Mouse (Mus musculus) adipocyte (in vitro differentiated cells): ENCODE results near the gene Cttn.

Experiments used
- DNase-seq: peaks from one replicate; pipeline ENCODE4 v3.0.0-alpha.2; 2016; ENCODE audit warnings: low spot score

The Cttn gene

DNA sequence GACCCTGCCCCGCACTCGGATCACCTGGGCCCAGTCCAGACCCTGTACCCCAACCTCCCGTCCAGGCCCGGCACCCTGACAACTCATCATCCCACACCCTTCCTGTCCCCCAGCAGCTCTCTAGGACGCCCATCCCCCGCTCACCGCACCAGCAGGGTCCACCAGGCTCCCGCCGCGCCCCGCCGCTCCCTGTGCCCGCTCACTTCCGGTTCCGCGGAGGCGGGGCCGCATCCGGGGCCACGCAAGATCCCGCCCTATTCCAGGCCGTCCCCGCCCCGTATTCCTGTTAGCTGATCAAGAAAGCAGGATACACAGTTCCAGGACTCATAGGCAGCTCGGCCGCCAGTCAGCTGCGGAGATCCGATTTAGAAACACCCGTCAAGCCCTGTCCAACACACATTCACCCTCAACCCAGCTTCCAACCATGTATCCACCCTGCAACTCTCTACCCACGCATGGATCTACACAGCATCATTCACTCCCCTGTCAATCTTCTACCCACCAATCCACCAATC lies at the start of gene Cttn:
TSS of gene Cttn (minus strand) at position 465 of the 515 bp plus-strand sequence.
- peak; percentile 83 for DNase-seq

DNA sequence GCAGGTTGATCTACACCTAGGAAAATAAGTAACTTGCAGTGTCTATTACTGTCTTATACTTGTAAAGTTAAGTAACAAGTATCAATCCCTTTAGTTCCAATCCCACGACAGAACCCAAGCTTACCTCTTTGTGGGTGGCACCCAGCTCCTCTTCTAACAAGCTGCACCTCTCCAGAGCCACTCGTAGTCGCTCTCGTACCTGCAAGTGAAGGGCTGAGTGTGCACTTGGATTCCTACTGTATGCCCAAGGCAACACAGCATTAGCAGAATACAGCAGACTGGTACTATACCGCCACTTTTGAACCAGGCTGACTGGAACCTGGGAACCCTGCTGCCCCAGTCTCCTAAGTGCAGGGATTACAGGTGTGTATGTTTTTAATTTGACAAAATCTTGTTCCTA lies 49.0 kb upstream of the Cttn start:
- DNase-seq: no peak

GRCm38 (mm10) chr7:144516711-144517110 lies 45.9 kb upstream of the Cttn start:
- peak; percentile 60 for DNase-seq

- no peak for DNase-seq
Observed at GRCm38 (mm10) chr7:144509090-144509489, 38.3 kb upstream of the Cttn start.

DNA sequence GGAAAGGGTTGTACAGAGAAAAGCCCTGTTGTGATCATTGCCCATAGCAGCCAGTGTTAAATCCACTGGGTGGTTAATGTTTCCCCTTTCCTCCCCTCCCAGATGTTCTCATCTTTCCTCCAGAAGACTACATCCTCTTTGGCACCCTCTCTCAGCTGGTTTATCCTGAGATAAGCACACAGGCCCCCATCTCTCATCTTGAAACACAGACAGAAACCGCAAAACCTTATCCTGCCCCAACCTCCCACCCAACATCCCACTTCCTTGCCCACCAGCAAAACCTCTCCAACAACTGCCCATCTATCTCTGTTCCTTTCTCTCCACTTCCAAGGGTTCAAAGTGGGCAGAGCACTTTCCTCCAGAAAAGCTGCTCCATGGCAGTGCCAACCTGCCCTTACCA lies 36.0 kb upstream of the Cttn start:
- no peak for DNase-seq

GRCm38 (mm10) chr7:144503959-144504358 lies 33.1 kb upstream of the Cttn start:
- no peak for DNase-seq

- no peak for DNase-seq
Observed at GRCm38 (mm10) chr7:144492931-144493330, 22.1 kb upstream of the Cttn start.

- peak; percentile 51 for DNase-seq
Observed at GRCm38 (mm10) chr7:144490201-144490873, 19.5 kb upstream of the Cttn start.

DNA sequence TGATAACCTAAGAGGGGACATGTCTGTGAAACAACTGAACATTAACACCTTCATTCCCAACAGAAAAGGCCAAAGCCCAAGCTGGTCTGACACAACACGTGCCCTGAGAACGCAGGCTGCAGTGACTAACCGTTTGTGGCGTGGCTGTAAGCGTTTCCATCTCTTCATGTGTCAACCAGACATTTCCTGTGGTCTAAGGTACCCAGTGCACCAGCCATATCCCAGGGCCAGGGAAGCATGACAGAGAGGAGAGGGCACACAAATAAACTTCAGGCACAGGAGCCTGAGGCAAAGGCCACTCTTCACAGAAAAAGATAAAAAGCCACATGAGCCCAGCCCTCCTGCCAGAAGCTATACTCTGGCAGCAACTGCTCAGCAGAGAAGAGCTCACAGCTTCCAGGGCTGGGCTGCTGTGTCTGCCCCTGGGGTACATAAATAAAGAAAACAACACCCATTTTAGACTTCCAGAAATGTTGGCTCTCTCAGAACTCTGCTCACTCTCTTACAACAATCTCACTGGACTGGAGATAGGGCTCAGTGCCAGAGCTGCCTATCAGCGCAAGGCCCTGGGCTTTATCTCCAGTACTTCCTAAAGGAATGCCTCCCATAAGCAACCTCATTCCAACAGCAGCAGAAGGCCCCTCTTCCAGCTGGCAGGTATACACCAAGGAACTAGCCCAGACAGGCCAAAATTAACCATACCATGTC lies 18.4 kb upstream of the Cttn start:
- DNase-seq: no peak

DNA sequence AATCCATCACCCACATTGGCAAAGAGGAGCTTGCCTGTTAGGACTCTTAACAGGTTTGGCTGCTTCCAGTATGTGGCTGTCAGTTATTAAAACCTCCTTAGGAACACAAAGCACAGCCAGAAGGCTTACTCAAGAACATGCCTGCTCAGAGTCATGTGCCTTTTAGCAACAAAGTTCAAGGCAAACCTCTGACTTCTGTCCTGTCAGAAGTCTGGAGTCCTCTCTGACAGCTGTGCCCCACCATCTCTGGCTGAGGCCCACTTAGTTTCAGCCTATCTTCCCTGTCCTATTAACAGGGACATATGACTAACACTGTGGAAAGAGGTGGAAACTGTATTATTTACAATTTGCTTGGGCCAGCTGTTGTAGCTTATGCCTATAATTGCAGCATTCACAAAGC lies 9.5 kb upstream of the Cttn start:
- DNase-seq: peak; percentile 54

DNA sequence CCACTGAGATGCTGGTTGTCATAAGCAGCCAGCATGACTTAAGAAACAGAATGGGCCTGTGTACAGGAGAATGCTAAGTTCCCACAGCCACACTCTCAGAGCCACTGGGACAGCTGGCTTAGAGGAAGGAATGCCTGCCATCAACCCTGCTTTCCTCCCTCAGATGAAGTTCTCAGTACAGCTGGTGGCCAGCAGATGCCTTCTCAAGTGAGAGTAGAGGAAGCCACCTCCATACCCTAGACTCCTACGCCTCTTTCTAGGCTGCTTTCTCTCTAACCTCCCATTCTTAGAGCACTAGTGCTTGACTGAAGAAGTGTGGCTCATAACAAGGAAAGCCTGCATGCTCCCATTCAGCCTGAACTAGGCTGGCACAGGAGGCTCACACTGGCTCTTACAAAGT lies 8.8 kb upstream of the Cttn start:
- no peak for DNase-seq

- no peak for DNase-seq
Observed at GRCm38 (mm10) chr7:144475741-144476140, 4.9 kb upstream of the Cttn start.

DNA sequence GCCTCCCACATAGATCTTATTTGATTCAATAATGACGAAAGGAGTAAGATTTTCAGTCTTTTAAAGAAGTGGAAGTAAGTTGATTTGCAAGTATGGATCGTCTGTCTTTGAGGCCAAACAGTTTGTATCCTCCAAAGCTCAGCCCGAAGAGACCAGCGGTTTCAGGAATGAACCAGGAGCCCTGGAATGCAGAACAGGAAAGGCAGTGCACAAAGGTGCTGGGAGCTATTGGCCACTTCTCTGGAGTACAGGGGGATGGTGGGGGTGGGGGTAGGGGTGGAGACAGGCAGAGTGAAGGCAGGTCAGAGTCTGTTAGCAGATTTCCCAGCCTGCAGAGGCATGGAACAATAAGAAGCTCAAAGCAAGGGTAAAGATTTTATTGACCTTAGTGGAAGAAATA lies 2.7 kb upstream of the Cttn start:
- DNase-seq: no peak

GRCm38 (mm10) chr7:144471103-144471502 lies 294 bp upstream of the Cttn start:
- no peak for DNase-seq

DNA sequence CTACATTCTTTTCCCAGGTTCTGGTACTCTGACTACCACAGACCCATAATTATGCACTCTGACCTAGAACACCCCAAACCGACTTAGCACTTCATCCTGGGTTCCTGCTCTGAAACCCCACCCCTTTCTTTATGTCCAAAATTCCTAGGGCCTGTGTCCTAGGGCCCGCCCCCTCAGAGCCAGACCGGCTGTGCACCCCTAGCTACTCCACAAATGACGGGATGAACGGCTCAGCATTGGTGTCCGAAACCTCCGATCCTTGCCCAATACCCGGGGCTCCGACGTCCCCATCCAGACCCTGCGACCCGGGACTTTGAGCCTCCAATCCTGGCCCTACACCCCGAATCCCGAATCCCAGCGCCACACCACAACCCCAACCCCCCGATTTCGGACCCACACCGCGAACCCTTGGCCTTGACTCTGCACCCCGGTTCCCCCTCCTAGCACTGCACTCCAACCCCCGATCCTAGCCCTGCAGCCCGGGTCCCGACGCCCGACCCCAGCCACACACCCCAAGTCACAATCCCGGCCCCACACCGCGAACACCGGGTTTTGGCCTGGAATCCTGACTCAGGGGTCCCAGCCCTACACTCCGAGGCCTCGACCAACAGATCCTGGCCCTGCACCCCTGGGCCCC lies 783 bp downstream of the Cttn start:
- peak; percentile 20 for DNase-seq

DNA sequence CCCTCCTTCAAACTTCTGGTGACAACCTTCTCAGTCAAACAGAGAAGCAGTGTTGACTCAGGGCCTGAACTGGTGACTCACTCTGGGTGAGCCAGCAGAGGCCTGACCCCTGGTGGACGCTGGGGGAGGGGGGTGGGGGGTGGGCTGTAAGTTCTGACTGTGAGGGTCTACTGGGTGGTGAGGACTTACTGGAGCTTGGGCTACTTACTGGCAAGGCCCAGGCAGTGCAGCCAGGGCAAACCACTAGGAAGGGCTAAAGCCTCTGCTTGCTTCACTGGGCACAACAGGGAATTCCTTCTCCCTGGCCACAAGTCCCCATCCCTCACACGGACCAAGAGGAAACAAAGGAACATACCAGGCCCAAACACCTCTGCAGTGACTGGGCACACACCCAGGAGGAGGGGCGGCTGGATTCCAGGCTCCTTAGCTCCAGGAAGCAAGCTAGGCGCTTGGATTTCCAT lies 1.6 kb downstream of the Cttn start:
- DNase-seq: peak; percentile 74

DNA sequence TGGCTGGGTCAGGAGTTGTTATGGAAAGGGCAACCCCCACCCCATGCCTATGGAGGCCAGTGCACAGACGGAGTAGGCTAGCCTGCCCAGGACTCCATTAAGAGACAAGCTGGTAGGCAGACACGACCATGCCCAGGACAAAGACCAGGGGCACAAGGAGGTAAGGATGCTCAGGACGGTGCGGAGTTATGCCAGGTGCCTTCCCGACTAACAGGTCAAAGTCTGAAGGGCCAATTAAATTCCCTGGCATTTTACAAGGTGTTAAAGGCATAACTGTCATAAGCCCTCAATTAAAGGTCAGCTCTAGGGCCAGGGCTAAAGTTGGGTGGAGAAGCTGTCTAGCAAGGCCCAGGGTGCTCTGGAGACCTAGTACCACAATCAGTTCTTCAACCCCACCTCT lies 2.1 kb downstream of the Cttn start:
- DNase-seq: no peak

DNA sequence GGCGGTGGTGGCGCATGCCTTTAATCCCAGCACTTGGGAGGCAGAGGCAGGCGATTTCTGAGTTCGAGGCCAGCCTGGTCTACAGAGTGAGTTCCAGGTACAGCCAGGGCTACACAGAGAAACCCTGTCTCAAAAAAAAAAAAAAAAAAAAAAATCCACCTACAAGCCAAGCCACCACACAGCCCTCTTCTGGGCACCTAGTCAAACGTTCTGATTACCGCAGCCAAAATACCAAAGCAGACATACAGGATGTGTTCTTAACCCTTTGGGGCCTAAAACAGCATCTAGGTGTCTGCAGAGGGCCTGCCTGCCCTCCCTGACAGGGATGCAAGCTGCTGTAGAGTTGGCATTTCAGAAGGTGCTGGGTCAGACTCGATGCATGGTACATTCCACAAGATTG lies 8.2 kb downstream of the Cttn start:
- no peak for DNase-seq

DNA sequence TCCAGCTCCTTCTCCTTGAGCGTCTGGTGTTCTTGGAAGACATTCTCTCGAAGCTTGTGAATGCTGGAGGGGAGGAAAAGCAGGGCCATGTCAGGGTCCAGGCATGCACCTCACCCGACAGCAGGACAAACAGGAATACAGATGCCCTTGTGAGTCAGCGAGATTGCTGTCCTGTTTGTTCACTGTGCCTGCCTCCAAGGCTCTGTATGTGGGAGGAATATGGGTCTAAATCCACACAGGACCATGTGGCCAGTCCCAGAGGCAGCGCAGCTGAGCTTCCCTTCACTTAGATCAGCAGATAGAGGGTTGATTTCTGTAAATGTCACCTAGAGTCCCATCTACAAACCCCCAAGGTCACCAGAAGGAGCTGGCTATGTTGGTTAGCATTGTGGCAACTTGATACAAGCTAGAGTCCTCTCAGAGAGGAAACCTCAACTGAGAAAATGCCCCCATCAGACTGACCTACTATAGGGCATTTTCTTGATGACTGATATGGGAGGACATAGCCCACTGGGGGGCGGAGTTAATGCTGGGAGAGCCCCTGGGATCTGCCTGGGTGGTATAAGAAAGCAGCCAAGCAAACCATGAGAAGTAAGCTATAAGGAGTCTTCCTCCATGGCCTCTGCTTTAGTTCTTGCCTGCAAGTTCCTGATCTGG lies 9.4 kb downstream of the Cttn start:
- no peak for DNase-seq

GRCm38 (mm10) chr7:144458881-144459280 lies 11.9 kb downstream of the Cttn start:
- peak; percentile 26 for DNase-seq

DNA sequence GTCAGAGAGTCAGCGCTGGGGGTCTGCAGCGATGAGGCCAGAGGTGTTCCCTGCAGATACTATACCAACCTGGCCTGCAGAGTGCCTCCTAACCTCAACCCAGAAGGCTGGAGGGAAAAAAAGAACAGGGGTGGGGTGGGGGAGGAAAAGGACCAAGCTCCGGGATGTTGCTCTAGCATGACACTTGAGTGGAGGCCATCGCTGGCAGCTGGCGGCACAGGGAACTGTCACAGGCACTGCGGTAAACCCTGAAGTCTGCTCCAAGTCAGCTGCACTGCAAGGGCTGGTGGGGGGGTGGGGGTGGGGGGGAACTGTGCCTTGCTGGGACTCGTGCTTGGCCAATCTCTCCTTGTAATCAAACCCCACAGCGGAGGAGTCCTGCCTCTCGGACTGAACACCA lies 20.1 kb downstream of the Cttn start:
- no peak for DNase-seq
